In the genomic region with DNA sequence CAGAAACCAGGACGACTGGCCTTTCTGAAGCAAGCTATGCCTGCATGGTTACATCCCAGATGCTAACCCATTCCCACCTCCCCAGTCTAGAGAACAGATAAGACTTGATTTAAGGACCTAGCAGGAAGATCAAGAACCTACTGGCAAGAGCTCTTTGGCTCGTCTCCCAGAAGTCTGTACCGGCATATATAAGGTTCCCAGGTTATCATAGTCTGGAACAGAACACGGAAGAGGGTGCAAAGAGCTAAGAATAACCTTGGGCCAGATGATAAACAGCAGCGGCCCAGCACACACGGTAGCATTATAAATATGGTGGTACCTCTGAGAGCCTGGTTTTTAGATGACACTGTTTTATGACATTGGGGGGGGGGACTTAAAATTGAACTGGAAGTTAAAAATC, we compare ENCODE assay signal across 25 mouse cellular contexts.
"Had no signal": no experiment of that assay in that cellular context is flagged by ENCODE, and none has a peak within 500 bp of the region (broad histone marks: within the 10 kb centered on the region; RNA-seq: fewer than 3 reads in every experiment).

No protein-coding gene starts in this region.

- H3K9ac ChIP-seq: forebrain, embryonic 15.5 days; forebrain, postnatal 0 days; hindbrain, embryonic 13.5 days; hindbrain, embryonic 15.5 days; kidney, embryonic 15.5 days; limb, embryonic 13.5 days; limb, embryonic 15.5 days; liver, embryonic 12.5 days; liver, embryonic 14.5 days had no signal

- ATAC-seq: forebrain, embryonic 15.5 days; forebrain, postnatal 0 days; hindbrain, postnatal 0 days; intestine, embryonic 16.5 days; liver, embryonic 12.5 days had no signal

- H3K27me3 ChIP-seq: forebrain, embryonic 15.5 days; hindbrain, embryonic 13.5 days; hindbrain, embryonic 15.5 days; kidney, embryonic 15.5 days; limb, embryonic 13.5 days; limb, embryonic 15.5 days; liver, embryonic 12.5 days had no signal

- H3K27ac ChIP-seq: forebrain, embryonic 15.5 days; heart, adult 2 months; hindbrain, embryonic 13.5 days; hindbrain, embryonic 15.5 days; hindbrain, postnatal 0 days; kidney, embryonic 15.5 days; kidney, postnatal 0 days; limb, embryonic 13.5 days; limb, embryonic 15.5 days; liver, embryonic 12.5 days; liver, embryonic 14.5 days had no signal

- H3K4me1 ChIP-seq: kidney, embryonic 15.5 days; limb, embryonic 13.5 days; limb, embryonic 15.5 days; liver, embryonic 12.5 days had no signal

- H3K4me2 ChIP-seq: forebrain, embryonic 15.5 days; hindbrain, embryonic 13.5 days; hindbrain, embryonic 15.5 days; kidney, embryonic 15.5 days; limb, embryonic 13.5 days; limb, embryonic 15.5 days; liver, embryonic 12.5 days had no signal

- H3K9me3 ChIP-seq: forebrain, embryonic 15.5 days; hindbrain, embryonic 13.5 days; hindbrain, embryonic 15.5 days; kidney, embryonic 15.5 days; limb, embryonic 13.5 days; limb, embryonic 15.5 days had no signal

- DNase-seq: forebrain, postnatal 0 days; gastrocnemius, postnatal 14 days; gastrocnemius, postnatal 36 days; heart, adult 2 months; heart, postnatal 14 days; kidney, adult 11 months; kidney, adult 2 months; kidney, adult 9 months; kidney, postnatal 14 days; kidney, postnatal 36 days; layer of hippocampus, adult 9-11 months; layer of hippocampus, postnatal 36 days; left cerebral cortex, postnatal 4 days; lung, adult 18-20 months had no signal

- H3K4me3 ChIP-seq: forebrain, embryonic 15.5 days; heart, adult 2 months; hindbrain, embryonic 13.5 days; hindbrain, embryonic 15.5 days; kidney, embryonic 15.5 days; limb, embryonic 13.5 days; limb, embryonic 15.5 days; liver, embryonic 12.5 days had no signal

- H3K36me3 ChIP-seq: forebrain, embryonic 15.5 days; hindbrain, embryonic 15.5 days had no signal
